ENCODE assay signal across 22 mouse cellular contexts in genomic region chr11:45817996-45818395, GRCm38 (mm10). TPM values are rescaled to one million over a fixed set of nuclear protein-coding genes. Genes with fewer than 3 reads are reported as not detected.
A peak's percentile ranks its signal among the peaks of the same experiment; 100 is the strongest.
DNase-seq lines count a peak whose midpoint lies in the region; ATAC-seq and TF ChIP-seq lines count a peak whose summit lies in the region.
"Had no signal": no experiment of that assay in that cellular context is flagged by ENCODE, and none has a peak within 500 bp of the region (broad histone marks: within the 10 kb centered on the region; RNA-seq: fewer than 3 reads in every experiment).

No protein-coding gene starts in this region.

- no peaks in the 10 kb centered on the region for H3K27me3 ChIP-seq in hindbrain, embryonic 14.5 days (ENCODE audit: control insufficient read depth, insufficient read depth, low read length)
- H3K27me3 ChIP-seq in hindbrain, embryonic 12.5 days = no peaks in the 10 kb centered on the region; the same call in 1 of the 2 replicates
- no peaks in the 10 kb centered on the region for H3K27me3 ChIP-seq in thymus, adult 2 months (ENCODE audit: control insufficient read depth, insufficient read depth, low read length)
- H3K27me3 ChIP-seq: CH12.LX; forebrain, embryonic 12.5 days; limb, embryonic 15.5 days; midbrain, embryonic 12.5 days had no signal

- peak; percentile 52 to 62 for DNase-seq in cerebellum, postnatal 14 days
- no peak for DNase-seq in cerebellum, postnatal 36 days
- DNase-seq in hindbrain, embryonic 14.5 days (ENCODE audit: low spot score) = no peak
- peak; percentile 27 for DNase-seq in Muller cell, postnatal 12 days (ENCODE audit: inconsistent ontology term)
- peak; percentile 42 for DNase-seq in fibroblast of lung, adult 2 months (ENCODE audit: low read depth)
- no peak for DNase-seq in adipocyte (ENCODE audit: low spot score)
- DNase-seq in thymus, adult 2 months = no peak
- DNase-seq: adrenal gland, postnatal 25 days; cerebellum, adult 9-11 months; heart, adult 2 months; layer of hippocampus, postnatal 36 days; lung, adult 18-20 months; lung, postnatal 4 days; retina, postnatal 1 day; right cerebral cortex, postnatal 4 days; thymus, adult 18-20 months had no signal

- no peak for TF ChIP-seq CTCF in thymus, adult 2 months (IDR thresholded peaks at IDR 0.05; ENCODE audit: borderline replicate concordance, control insufficient read depth, extremely low read depth, insufficient read depth, low read length, poor library complexity)

- WGBS in hindbrain, embryonic 14.5 days = 50% methylated on average over 3 of the region's 3 CpGs
- WGBS in hindbrain, embryonic 12.5 days = 54% methylated on average over 3 of the region's 3 CpGs
- 87% methylated on average over 3 of the region's 3 CpGs for WGBS in thymus, adult 2 months

- H3K9me3 ChIP-seq in hindbrain, embryonic 14.5 days (ENCODE audit: control insufficient read depth, low read length) = no peaks in the 10 kb centered on the region
- H3K9me3 ChIP-seq in hindbrain, embryonic 12.5 days (replicated peaks) = no peaks in the 10 kb centered on the region
- H3K9me3 ChIP-seq: forebrain, embryonic 12.5 days; limb, embryonic 15.5 days; midbrain, embryonic 12.5 days had no signal

- no peak overlapping the region for H3K27ac ChIP-seq in hindbrain, embryonic 14.5 days
- H3K27ac ChIP-seq in hindbrain, embryonic 12.5 days = no peak overlapping the region
- no peak overlapping the region for H3K27ac ChIP-seq in thymus, adult 2 months (ENCODE audit: control insufficient read depth, insufficient read depth, low read length)
- H3K27ac ChIP-seq: forebrain, embryonic 12.5 days; heart, adult 2 months; limb, embryonic 15.5 days; midbrain, embryonic 12.5 days had no signal

- no peak overlapping the region for H3K4me2 ChIP-seq in hindbrain, embryonic 14.5 days (replicated peaks)
- H3K4me2 ChIP-seq in hindbrain, embryonic 12.5 days (replicated peaks) = no peak overlapping the region
- H3K4me2 ChIP-seq: forebrain, embryonic 12.5 days; limb, embryonic 15.5 days; midbrain, embryonic 12.5 days had no signal

- peak; percentile 59; the same call in 1 of the 2 replicates for ATAC-seq in hindbrain, embryonic 14.5 days (ENCODE audit: low FRiP score)
- ATAC-seq in hindbrain, embryonic 12.5 days (ENCODE audit: low FRiP score) = no peak

- no peak for TF ChIP-seq POLR2A in thymus, adult 2 months (IDR thresholded peaks at IDR 0.05; ENCODE audit: control insufficient read depth, extremely low read depth, insufficient read depth, low read length, poor library complexity)

- H3K4me3 ChIP-seq in hindbrain, embryonic 14.5 days (replicated peaks; ENCODE audit: low read length) = no peak overlapping the region
- H3K4me3 ChIP-seq in hindbrain, embryonic 12.5 days = no peak overlapping the region
- no peak overlapping the region for H3K4me3 ChIP-seq in thymus, adult 2 months (ENCODE audit: control insufficient read depth, insufficient read depth, low read length)
- H3K4me3 ChIP-seq: forebrain, embryonic 12.5 days; heart, adult 2 months; limb, embryonic 15.5 days; midbrain, embryonic 12.5 days; myocyte had no signal

- H3K4me1 ChIP-seq in hindbrain, embryonic 14.5 days (replicated peaks; ENCODE audit: control insufficient read depth, insufficient read depth, low read length) = no peaks in the 10 kb centered on the region
- H3K4me1 ChIP-seq in hindbrain, embryonic 12.5 days = no peaks in the 10 kb centered on the region
- no peaks in the 10 kb centered on the region for H3K4me1 ChIP-seq in thymus, adult 2 months (replicated peaks; ENCODE audit: control insufficient read depth, insufficient read depth, low read length)
- H3K4me1 ChIP-seq: forebrain, embryonic 12.5 days; limb, embryonic 15.5 days; midbrain, embryonic 12.5 days had no signal

- no peaks in the 10 kb centered on the region for H3K36me3 ChIP-seq in hindbrain, embryonic 14.5 days (replicated peaks; ENCODE audit: control insufficient read depth, insufficient read depth)
- H3K36me3 ChIP-seq in hindbrain, embryonic 12.5 days = no peaks in the 10 kb centered on the region
- no peaks in the 10 kb centered on the region for H3K36me3 ChIP-seq in thymus, adult 2 months (ENCODE audit: control insufficient read depth, insufficient read depth, low read length)
- H3K36me3 ChIP-seq: forebrain, embryonic 12.5 days; limb, embryonic 15.5 days; midbrain, embryonic 12.5 days had no signal

- H3K9ac ChIP-seq in hindbrain, embryonic 14.5 days = no peak overlapping the region
- no peak overlapping the region for H3K9ac ChIP-seq in hindbrain, embryonic 12.5 days
- H3K9ac ChIP-seq: forebrain, embryonic 12.5 days; limb, embryonic 15.5 days; midbrain, embryonic 12.5 days had no signal

RNA-seq across cellular contexts. Expression of gene Clint1, which starts 33.9 kb away (rescaled TPM):
- polyA plus RNA-seq in hindbrain, embryonic 14.5 days (2014; fragmentation: Nextera tagmentation; extraction: Ambion mirVana) = 39.0 and 45.4 TPM in 2 replicates
- 82.3 and 92.2 TPM in 2 replicates for polyA plus RNA-seq in hindbrain, embryonic 12.5 days (2016; fragmentation: Nextera tagmentation; extraction: Ambion mirVana)
- 64.6 and 70.1 TPM in 2 replicates for polyA plus RNA-seq in thymus, adult 2 months (2012; rRNA removed)

Comparison
In these comparisons a context has a peak if more than half of its experiments do, and no peak if none do; other contexts are left out.
1. DNase-seq: peak in cerebellum, postnatal 14 days (2 of 2), Muller cell, postnatal 12 days (single experiment) and fibroblast of lung, adult 2 months (single experiment); none in cerebellum, postnatal 36 days (0 of 2), hindbrain, embryonic 14.5 days (single experiment), adipocyte (single experiment) and thymus, adult 2 months (single experiment).